Mouse (Mus musculus): ENCODE data around the gene Icmt. TPM values are rescaled to one million over a fixed set of nuclear protein-coding genes. Genes with fewer than 3 reads are reported as not detected.

Gene Icmt
- polyA plus RNA-seq, 1 experiment from 2014 or later, result 23.7 TPM

GRCm38 (mm10) chr4:152281601-152282000 is 15.4 kb upstream of the Icmt start:
- DNase-seq, result no peak
- Histone ChIP-seq H3K27me3 (ENCODE audit: control insufficient read depth, insufficient read depth, low read length) (peaks cover 85% of the 10 kb centered on the region), H3K36me3 (ENCODE audit: control insufficient read depth, insufficient read depth, low read length) (peaks cover 11% of the 10 kb centered on the region; the same call in 1 of the 2 replicates), H3K4me3 (replicated peaks; ENCODE audit: low read depth, low read length) (no peak overlapping the region), H3K4me2 (ENCODE audit: low read length) (no peak overlapping the region), H3K9ac (replicated peaks; ENCODE audit: low read length) (no peak overlapping the region), H3K27ac (replicated peaks; ENCODE audit: low read depth, low read length) (no peak overlapping the region), H3K9me3 (ENCODE audit: control insufficient read depth, low read length) (no peaks in the 10 kb centered on the region), H3K4me1 (ENCODE audit: control insufficient read depth, insufficient read depth, low read length) (peaks cover 10% of the 10 kb centered on the region)
- 65% methylated on average over 15 of the region's 15 CpGs for WGBS
- ATAC-seq (ENCODE audit: low FRiP score, low TSS enrichment), result no peak

GRCm38 (mm10) chr4:152282721-152283120 is 14.3 kb upstream of the Icmt start:
- ATAC-seq (ENCODE audit: low FRiP score, low TSS enrichment) (0 out of 2 replicates have a peak, but pooled peaks have one; percentile 14), DNase-seq (no peak)
- WGBS, result 14% methylated on average over 33 of the region's 34 CpGs
- H3K4me2 ChIP-seq (ENCODE audit: low read length), result peak overlapping the region; percentile 56
- H3K36me3 ChIP-seq (ENCODE audit: control insufficient read depth, insufficient read depth, low read length), result peaks cover 11% of the 10 kb centered on the region; the same call in 1 of the 2 replicates
- H3K9ac ChIP-seq (replicated peaks; ENCODE audit: low read length), result no peak overlapping the region; the same call in 1 of the 2 replicates
- no peaks in the 10 kb centered on the region for H3K9me3 ChIP-seq (ENCODE audit: control insufficient read depth, low read length)
- peaks cover 87% of the 10 kb centered on the region for H3K27me3 ChIP-seq (ENCODE audit: control insufficient read depth, insufficient read depth, low read length)
- H3K4me1 ChIP-seq (ENCODE audit: control insufficient read depth, insufficient read depth, low read length), result peaks cover 20% of the 10 kb centered on the region
- peak overlapping the region; percentile 32 for H3K4me3 ChIP-seq (replicated peaks; ENCODE audit: low read depth, low read length)
- H3K27ac ChIP-seq (replicated peaks; ENCODE audit: low read depth, low read length), result no peak overlapping the region

- Histone ChIP-seq H3K27me3 (ENCODE audit: control insufficient read depth, insufficient read depth, low read length) (peaks cover 93% of the 10 kb centered on the region), H3K9me3 (ENCODE audit: control insufficient read depth, low read length) (no peaks in the 10 kb centered on the region), H3K4me2 (ENCODE audit: low read length) (peak overlapping the region; percentile 56), H3K9ac (replicated peaks; ENCODE audit: low read length) (no peak overlapping the region; the same call in 1 of the 2 replicates), H3K4me3 (replicated peaks; ENCODE audit: low read depth, low read length) (peak overlapping the region; percentile 32), H3K4me1 (ENCODE audit: control insufficient read depth, insufficient read depth, low read length) (peaks cover 25% of the 10 kb centered on the region), H3K27ac (replicated peaks; ENCODE audit: low read depth, low read length) (no peak overlapping the region), H3K36me3 (ENCODE audit: control insufficient read depth, insufficient read depth, low read length) (peaks cover 11% of the 10 kb centered on the region; the same call in 1 of the 2 replicates)
- ATAC-seq (ENCODE audit: low FRiP score, low TSS enrichment) (peak; percentile 66; the same call in 1 of the 2 replicates), DNase-seq (peak; percentile 92)
- WGBS, result 5% methylated on average over 70 of the region's 70 CpGs
Measured at GRCm38 (mm10) chr4:152283186-152283950, 13.7 kb upstream of the Icmt start.

DNA sequence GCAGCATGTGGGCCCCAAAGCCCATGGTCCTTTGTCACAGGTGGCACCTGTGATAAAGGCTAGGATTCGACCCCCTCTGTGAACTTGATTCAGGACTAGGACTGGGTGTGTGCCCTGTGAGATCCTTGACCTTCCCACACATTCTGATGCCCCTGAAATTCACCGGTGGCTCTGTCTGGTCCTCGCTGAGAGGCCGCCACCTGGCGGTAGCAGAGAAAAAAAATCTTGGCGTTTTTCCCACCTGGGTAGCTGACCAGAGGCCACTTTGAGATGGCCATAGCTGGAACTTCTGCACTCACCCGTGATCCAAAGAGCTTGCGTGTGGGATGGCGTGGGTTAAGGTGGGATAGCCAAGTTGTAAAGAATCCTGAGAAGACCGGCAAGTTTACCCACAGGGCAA is 11.5 kb upstream of the Icmt start:
- Histone ChIP-seq H3K27me3 (ENCODE audit: control insufficient read depth, insufficient read depth, low read length) (peaks cover 92% of the 10 kb centered on the region), H3K9ac (replicated peaks; ENCODE audit: low read length) (no peak overlapping the region), H3K4me1 (ENCODE audit: control insufficient read depth, insufficient read depth, low read length) (peaks cover 32% of the 10 kb centered on the region), H3K9me3 (ENCODE audit: control insufficient read depth, low read length) (no peaks in the 10 kb centered on the region), H3K4me2 (ENCODE audit: low read length) (no peak overlapping the region), H3K36me3 (ENCODE audit: control insufficient read depth, insufficient read depth, low read length) (0 out of 2 replicates have a peak, but pooled peaks cover 4% of the 10 kb centered on the region), H3K27ac (replicated peaks; ENCODE audit: low read depth, low read length) (no peak overlapping the region), H3K4me3 (replicated peaks; ENCODE audit: low read depth, low read length) (no peak overlapping the region)
- 3% methylated on average over 10 of the region's 10 CpGs for WGBS
- peak; percentile 85 for DNase-seq
- no peak for ATAC-seq (ENCODE audit: low FRiP score, low TSS enrichment)

DNA sequence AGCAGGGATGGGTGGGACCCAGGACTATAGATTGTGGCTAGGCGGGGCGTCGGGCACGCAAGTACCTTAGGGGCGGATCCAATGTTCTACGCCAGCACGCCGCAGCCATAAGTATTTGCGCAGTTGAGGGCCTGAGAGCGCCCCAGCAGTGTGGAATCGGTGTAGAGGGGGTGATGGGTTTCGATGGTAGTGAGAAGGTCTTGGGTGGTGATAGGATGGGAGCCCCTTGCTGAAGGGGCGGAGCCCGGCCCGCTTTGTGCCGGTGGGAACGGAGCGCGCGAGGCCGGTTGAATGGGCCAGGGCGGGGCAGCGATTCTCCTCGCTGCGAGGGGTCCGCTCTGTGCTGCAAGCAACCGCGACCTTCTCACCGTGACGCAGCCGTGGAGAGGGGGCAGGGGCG is 10.8 kb upstream of the Icmt start:
- Histone ChIP-seq H3K4me3 (replicated peaks; ENCODE audit: low read depth, low read length) (peak overlapping the region; percentile 36), H3K9me3 (ENCODE audit: control insufficient read depth, low read length) (no peaks in the 10 kb centered on the region), H3K4me1 (ENCODE audit: control insufficient read depth, insufficient read depth, low read length) (peaks cover 38% of the 10 kb centered on the region), H3K4me2 (ENCODE audit: low read length) (peak overlapping the region; percentile 59), H3K27me3 (ENCODE audit: control insufficient read depth, insufficient read depth, low read length) (peaks cover 91% of the 10 kb centered on the region), H3K36me3 (ENCODE audit: control insufficient read depth, insufficient read depth, low read length) (no peaks in the 10 kb centered on the region), H3K9ac (replicated peaks; ENCODE audit: low read length) (peak overlapping the region; percentile 49), H3K27ac (replicated peaks; ENCODE audit: low read depth, low read length) (no peak overlapping the region)
- DNase-seq (peak; percentile 66), ATAC-seq (ENCODE audit: low FRiP score, low TSS enrichment) (peak; percentile 32; the same call in 1 of the 2 replicates)
- WGBS, result 1% methylated on average over 32 of the region's 32 CpGs

DNA sequence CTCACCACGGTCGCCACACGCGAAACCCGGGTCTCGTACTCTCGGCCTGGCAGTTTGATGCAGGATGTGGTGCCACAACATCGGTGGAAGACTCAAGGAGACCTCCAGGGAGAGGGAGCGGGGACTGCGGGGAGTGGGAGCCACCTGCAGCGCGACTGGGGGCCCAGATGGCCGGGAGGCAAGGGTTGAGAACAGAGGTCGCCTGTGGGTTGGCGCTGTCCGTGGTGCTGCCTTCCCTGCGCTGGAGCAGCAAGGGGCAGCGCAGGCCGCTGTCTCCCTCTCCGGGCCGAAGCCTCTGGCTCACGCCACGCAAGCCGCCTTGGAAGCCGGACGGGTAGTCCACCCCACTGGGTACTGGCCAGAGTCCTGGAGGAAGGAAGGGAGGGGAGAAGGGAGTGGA is 10.1 kb upstream of the Icmt start:
- Histone ChIP-seq H3K9ac (replicated peaks; ENCODE audit: low read length) (peak overlapping the region; percentile 49), H3K36me3 (ENCODE audit: control insufficient read depth, insufficient read depth, low read length) (no peaks in the 10 kb centered on the region), H3K4me1 (ENCODE audit: control insufficient read depth, insufficient read depth, low read length) (peaks cover 38% of the 10 kb centered on the region), H3K9me3 (ENCODE audit: control insufficient read depth, low read length) (no peaks in the 10 kb centered on the region), H3K27me3 (ENCODE audit: control insufficient read depth, insufficient read depth, low read length) (peaks cover 91% of the 10 kb centered on the region), H3K4me2 (ENCODE audit: low read length) (peak overlapping the region; percentile 59), H3K27ac (replicated peaks; ENCODE audit: low read depth, low read length) (no peak overlapping the region), H3K4me3 (replicated peaks; ENCODE audit: low read depth, low read length) (peak overlapping the region; percentile 36)
- peak; percentile 59 for DNase-seq
- no peak for ATAC-seq (ENCODE audit: low FRiP score, low TSS enrichment)
- WGBS, result 1% methylated on average over 26 of the region's 26 CpGs

GRCm38 (mm10) chr4:152287317-152288120 is 9.5 kb upstream of the Icmt start:
- WGBS, result 4% methylated on average over 19 of the region's 19 CpGs
- Histone ChIP-seq H3K36me3 (ENCODE audit: control insufficient read depth, insufficient read depth, low read length) (no peaks in the 10 kb centered on the region), H3K4me2 (ENCODE audit: low read length) (peak overlapping the region; percentile 59; the same call in 1 of the 2 replicates), H3K27me3 (ENCODE audit: control insufficient read depth, insufficient read depth, low read length) (peaks cover 90% of the 10 kb centered on the region), H3K9me3 (ENCODE audit: control insufficient read depth, low read length) (no peaks in the 10 kb centered on the region), H3K27ac (replicated peaks; ENCODE audit: low read depth, low read length) (no peak overlapping the region), H3K9ac (replicated peaks; ENCODE audit: low read length) (no peak overlapping the region), H3K4me1 (ENCODE audit: control insufficient read depth, insufficient read depth, low read length) (peaks cover 42% of the 10 kb centered on the region), H3K4me3 (replicated peaks; ENCODE audit: low read depth, low read length) (peak overlapping the region; percentile 36; the same call in 1 of the 2 replicates)
- ATAC-seq (ENCODE audit: low FRiP score, low TSS enrichment), result no peak
- no peak for DNase-seq

GRCm38 (mm10) chr4:152288398-152288945 is 8.6 kb upstream of the Icmt start:
- ATAC-seq (ENCODE audit: low FRiP score, low TSS enrichment), result no peak
- H3K4me1 ChIP-seq (ENCODE audit: control insufficient read depth, insufficient read depth, low read length), result peaks cover 44% of the 10 kb centered on the region
- DNase-seq, result peak; percentile 63
- no peak overlapping the region for H3K4me3 ChIP-seq (replicated peaks; ENCODE audit: low read depth, low read length)
- WGBS, result 8% methylated on average over 18 of the region's 18 CpGs
- H3K9me3 ChIP-seq (ENCODE audit: control insufficient read depth, low read length), result no peaks in the 10 kb centered on the region
- no peaks in the 10 kb centered on the region for H3K36me3 ChIP-seq (ENCODE audit: control insufficient read depth, insufficient read depth, low read length)
- H3K4me2 ChIP-seq (ENCODE audit: low read length), result no peak overlapping the region
- H3K27me3 ChIP-seq (ENCODE audit: control insufficient read depth, insufficient read depth, low read length), result peaks cover 90% of the 10 kb centered on the region
- no peak overlapping the region for H3K9ac ChIP-seq (replicated peaks; ENCODE audit: low read length)
- H3K27ac ChIP-seq (replicated peaks; ENCODE audit: low read depth, low read length), result no peak overlapping the region
